Mouse (Mus musculus) kidney, embryonic 16.5 days (tissue): ENCODE data around the gene Sco1. TPM values are rescaled to one million over a fixed set of nuclear protein-coding genes. Genes with fewer than 3 reads are reported as not detected.
"Not testable (repeated sequence)": the region's sequence is repeated elsewhere in the genome, so short reads cannot be mapped to it uniquely, and the experiment has no call there.

Experiments
- ATAC-seq: fragments of 200-750 bp; cut with Nextera tagmentation; 2 replicates; pipeline ENCODE4 v1.8.0; 2017; ENCODE audit warnings: moderate TSS enrichment; ENCODE audit not compliant: low FRiP score, low TSS enrichment
- H3K27ac ChIP-seq: fragments of 300-500 bp; sonication (generic); 2 replicates; pipeline ENCODE4 v1.5.1; 2014; ENCODE audit warnings: low read length
- H3K27me3 ChIP-seq: fragments of 300-500 bp; sonication (generic); 2 replicates; pipeline ENCODE4 v1.6.1; 2014; ENCODE audit warnings: low read length, control low read depth, mixed read lengths; ENCODE audit not compliant: insufficient read depth
- H3K36me3 ChIP-seq: fragments of 300-500 bp; sonication (generic); 2 replicates; pipeline ENCODE4 v1.6.1; 2014; ENCODE audit warnings: low read length, control low read depth, mixed read lengths; ENCODE audit not compliant: insufficient read depth
- H3K4me1 ChIP-seq: fragments of 300-500 bp; sonication (generic); 2 replicates; pipeline ENCODE4 v1.6.1; 2014; ENCODE audit warnings: low read length, control low read depth, mixed read lengths; ENCODE audit not compliant: insufficient read depth
- H3K4me2 ChIP-seq: fragments of 300-500 bp; sonication (generic); replicated peaks from 2 replicates; pipeline ENCODE4 v1.6.1; 2014; ENCODE audit warnings: low read depth, low read length
- H3K4me3 ChIP-seq: fragments of 300-500 bp; sonication (generic); 2 replicates; pipeline ENCODE4 v1.5.1; 2014; ENCODE audit warnings: mild to moderate bottlenecking, low read length
- H3K9ac ChIP-seq: fragments of 300-500 bp; sonication (generic); replicated peaks from 2 replicates; pipeline ENCODE4 v1.6.1; 2014; ENCODE audit warnings: low read length
- H3K9me3 ChIP-seq: fragments of 300-500 bp; sonication (generic); 2 replicates; pipeline ENCODE4 v1.6.1; 2016; ENCODE audit warnings: low read length, control low read depth
- WGBS: fragments of 180-500 bp; shearing (Covaris S2); extraction: QIAGEN DNeasy Blood & Tissue Kit; methylation state at CpG from one replicate; pipeline ENCODE4 v1.1.7; 2014; 5-methylcytosine and 5-hydroxymethylcytosine counted together
- polyA plus RNA-seq: library from polyadenylated mRNA; unstranded; fragments of >200 nt; fragmentation: Nextera tagmentation; extraction: Ambion mirVana; gene quantifications from 2 replicates; pipeline ENCODE4 v1.2.1, GENCODE M21; 2015

Sco1 gene
- polyA plus RNA-seq, 1 experiment from 2014 or later = 16.3 TPM

- ATAC-seq = no peak
- Histone ChIP-seq H3K4me2 (no peak overlapping the region), H3K36me3 (no peaks in the 10 kb centered on the region), H3K4me3 (no peak overlapping the region), H3K27ac (no peak overlapping the region), H3K4me1 (peaks cover 6% of the 10 kb centered on the region; the same call in 1 of the 2 replicates), H3K9ac (no peak overlapping the region), H3K27me3 (peaks cover 7% of the 10 kb centered on the region; the same call in 1 of the 2 replicates), H3K9me3 (no peaks in the 10 kb centered on the region)
- WGBS = 87% methylated on average over 13 of the region's 13 CpGs
Measured at GRCm38 (mm10) chr11:67022354-67023115, 29.9 kb upstream of the Sco1 start.

DNA sequence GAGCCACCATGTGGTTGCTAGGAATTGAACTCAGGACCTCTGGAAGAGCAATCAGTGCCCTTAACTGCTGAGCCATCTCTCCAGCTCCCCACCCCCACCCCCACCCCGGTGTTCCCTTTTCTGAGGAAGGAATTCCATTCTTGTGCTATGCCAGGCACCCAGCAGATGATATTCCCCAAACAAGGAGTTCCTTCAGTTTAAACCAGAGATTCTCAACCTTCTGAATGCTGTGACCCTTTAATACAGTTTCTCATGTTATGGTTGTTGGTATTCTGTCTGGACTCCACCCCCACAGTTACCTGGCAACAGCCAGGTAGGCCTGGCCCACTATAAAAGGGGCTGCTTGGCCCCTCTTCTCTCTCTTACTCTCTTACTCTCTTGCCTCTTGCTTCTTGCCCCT is 29.3 kb upstream of the Sco1 start:
- not testable (repeated sequence) for H3K4me2 ChIP-seq, H3K9me3 ChIP-seq, ATAC-seq, H3K4me1 ChIP-seq, H3K36me3 ChIP-seq, H3K27me3 ChIP-seq, H3K27ac ChIP-seq, H3K9ac ChIP-seq, H3K4me3 ChIP-seq
- WGBS = 57% methylated on average over 1 of the region's 1 CpGs

DNA sequence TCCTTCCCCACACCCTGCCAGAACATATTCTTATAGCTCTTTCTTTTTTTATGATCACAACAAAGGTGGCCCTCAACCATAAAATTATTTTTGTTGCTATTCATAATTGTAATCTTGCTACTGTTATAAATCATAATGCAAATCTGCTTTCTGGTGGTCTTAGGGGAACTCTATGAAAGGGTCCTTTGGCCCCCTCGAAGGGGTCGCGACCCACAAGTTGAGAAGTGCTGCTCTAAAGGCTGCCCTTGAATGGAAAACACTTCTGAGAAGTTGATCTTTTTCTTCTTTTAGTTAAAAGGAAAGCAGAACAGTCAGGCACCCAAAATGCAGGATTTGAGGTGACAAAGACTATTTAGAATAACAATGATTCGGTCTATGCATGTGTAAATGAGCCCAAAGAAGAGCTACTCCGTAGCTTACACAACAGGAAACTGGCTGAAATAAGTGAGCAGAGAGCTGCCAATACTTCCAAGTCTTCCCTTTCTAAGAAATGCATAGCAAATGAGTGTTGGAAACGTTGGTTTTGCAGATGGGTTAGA is 28.6 kb upstream of the Sco1 start:
- Histone ChIP-seq H3K27me3 (peaks cover 7% of the 10 kb centered on the region; the same call in 1 of the 2 replicates), H3K4me1 (peaks cover 6% of the 10 kb centered on the region; the same call in 1 of the 2 replicates), H3K4me3 (no peak overlapping the region), H3K9me3 (no peaks in the 10 kb centered on the region), H3K27ac (no peak overlapping the region), H3K4me2 (no peak overlapping the region), H3K36me3 (no peaks in the 10 kb centered on the region), H3K9ac (no peak overlapping the region)
- 44% methylated on average over 6 of the region's 6 CpGs for WGBS
- ATAC-seq = no peak

DNA sequence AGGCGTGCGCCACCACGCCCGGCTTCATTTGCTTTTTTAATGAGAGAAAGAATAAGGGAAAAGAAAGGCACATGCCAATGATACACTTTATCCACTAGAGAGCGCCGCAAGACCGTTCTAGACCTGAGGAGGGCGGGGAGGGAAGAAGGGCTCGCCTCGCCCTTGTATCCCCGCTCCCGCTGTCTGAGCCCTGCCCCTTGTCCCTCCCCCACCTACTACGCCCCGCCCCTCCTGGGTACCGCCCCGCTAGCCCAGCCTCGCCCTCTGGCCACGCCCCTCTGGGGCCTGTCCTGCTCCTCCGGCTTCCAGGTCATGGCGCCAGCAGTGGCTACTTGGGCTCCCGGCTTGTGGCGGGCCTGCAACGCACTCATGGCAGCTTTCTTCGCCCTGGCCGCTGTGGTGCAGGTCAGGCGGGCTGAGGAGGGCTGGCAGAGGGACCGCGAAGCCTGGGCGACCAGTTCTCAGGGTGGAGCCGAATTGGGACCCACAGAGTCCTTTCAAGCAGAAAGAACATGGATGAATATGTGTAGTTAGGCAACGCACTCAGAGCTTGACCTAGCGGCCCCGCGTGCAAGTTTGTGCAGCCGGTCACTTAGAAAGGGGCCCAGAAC is 27.5 kb upstream of the Sco1 start, which contains the start of gene Tmem220:
Gene Tmem220 (plus strand): TSS at position 288 of the 611 bp plus-strand sequence.
- Histone ChIP-seq H3K4me1 (peaks cover 6% of the 10 kb centered on the region; the same call in 1 of the 2 replicates), H3K27ac (no peak within 1 kb of the TSS), H3K36me3 (no peaks in the 10 kb centered on the region), H3K4me2 (peak within 1 kb of the TSS; percentile 83), H3K27me3 (peaks cover 7% of the 10 kb centered on the region; the same call in 1 of the 2 replicates), H3K9ac (peak within 1 kb of the TSS; percentile 78), H3K9me3 (no peaks in the 10 kb centered on the region), H3K4me3 (peak within 1 kb of the TSS; percentile 65)
- ATAC-seq = peak; percentile 99
- 2% methylated on average over 34 of the region's 35 CpGs for WGBS

DNA sequence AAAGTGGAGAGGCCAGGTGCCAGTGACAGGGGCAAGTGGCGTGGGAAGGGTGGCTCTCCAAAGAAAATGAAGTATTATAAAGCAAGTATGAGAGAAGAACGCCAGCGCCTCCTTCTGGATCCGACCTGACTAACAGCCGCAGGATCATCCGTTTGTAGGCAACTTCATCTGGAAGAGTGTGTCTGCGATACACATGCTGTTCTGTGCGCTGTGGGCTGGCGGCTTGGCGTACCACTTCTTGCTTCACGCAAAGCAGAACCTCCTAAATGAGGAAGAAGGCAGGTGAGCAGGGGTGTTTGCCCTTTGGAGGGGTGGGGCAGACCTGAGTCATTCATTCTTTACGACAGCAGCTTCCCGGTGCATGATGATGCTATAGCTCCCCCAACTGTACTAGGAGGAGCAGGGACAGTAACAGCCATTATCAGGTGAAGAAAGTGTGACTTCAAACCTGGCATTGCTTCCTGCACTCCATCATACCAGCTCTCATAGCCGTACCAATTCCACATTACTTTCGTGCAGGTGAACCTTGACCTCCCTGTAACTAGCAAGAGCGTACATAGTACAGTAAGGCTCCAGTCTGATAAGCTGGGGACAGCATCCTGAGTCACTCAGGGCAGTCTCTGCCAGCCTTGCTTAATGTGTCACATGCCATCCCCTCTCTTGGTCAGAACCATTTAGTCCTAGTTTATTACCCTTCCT is 21.4 kb upstream of the Sco1 start:
- no peaks in the 10 kb centered on the region for H3K36me3 ChIP-seq
- H3K4me3 ChIP-seq = no peak overlapping the region
- ATAC-seq = no peak
- H3K9ac ChIP-seq = no peak overlapping the region
- H3K4me1 ChIP-seq = no peaks in the 10 kb centered on the region
- H3K4me2 ChIP-seq = no peak overlapping the region
- no peak overlapping the region for H3K27ac ChIP-seq
- WGBS = 57% methylated on average over 16 of the region's 16 CpGs
- no peaks in the 10 kb centered on the region for H3K9me3 ChIP-seq
- no peaks in the 10 kb centered on the region for H3K27me3 ChIP-seq

- no peak overlapping the region for H3K27ac ChIP-seq
- WGBS = 45% methylated on average over 2 of the region's 2 CpGs
- H3K4me2 ChIP-seq = no peak overlapping the region
- no peaks in the 10 kb centered on the region for H3K36me3 ChIP-seq
- no peaks in the 10 kb centered on the region for H3K4me1 ChIP-seq
- no peak overlapping the region for H3K9ac ChIP-seq
- H3K27me3 ChIP-seq = no peaks in the 10 kb centered on the region
- no peak for ATAC-seq
- H3K4me3 ChIP-seq = no peak overlapping the region
- H3K9me3 ChIP-seq = no peaks in the 10 kb centered on the region
Measured at GRCm38 (mm10) chr11:67031603-67031915, 20.9 kb upstream of the Sco1 start.

GRCm38 (mm10) chr11:67034775-67035485 is 17.5 kb upstream of the Sco1 start:
- Histone ChIP-seq H3K36me3 (peaks cover 10% of the 10 kb centered on the region), H3K27ac (no peak overlapping the region), H3K4me2 (no peak overlapping the region), H3K9ac (no peak overlapping the region), H3K27me3 (no peaks in the 10 kb centered on the region), H3K4me3 (no peak overlapping the region), H3K4me1 (no peaks in the 10 kb centered on the region), H3K9me3 (no peaks in the 10 kb centered on the region)
- 55% methylated on average over 4 of the region's 4 CpGs for WGBS
- no peak for ATAC-seq

DNA sequence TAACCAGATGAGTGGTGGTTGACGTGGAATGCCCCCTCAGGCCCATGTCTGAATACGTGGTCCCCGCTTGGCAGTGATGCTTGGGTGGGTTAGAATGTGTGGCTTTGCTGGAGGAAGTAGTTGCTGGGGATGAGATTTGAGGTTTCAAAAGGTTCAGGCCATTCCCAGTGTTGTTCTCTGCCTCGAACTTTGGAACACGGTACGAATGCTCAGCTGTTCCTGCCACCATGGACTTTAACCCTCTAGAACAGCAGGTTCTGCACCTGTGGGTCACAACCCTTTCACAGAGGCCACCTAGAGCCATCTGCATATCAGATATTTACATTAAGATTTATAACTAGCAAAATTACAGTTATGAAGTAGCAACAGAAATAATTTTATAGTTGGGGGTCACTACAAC is 16.2 kb upstream of the Sco1 start:
- Histone ChIP-seq H3K4me2 (no peak overlapping the region), H3K27ac (no peak overlapping the region), H3K27me3 (no peaks in the 10 kb centered on the region), H3K4me3 (no peak overlapping the region), H3K36me3 (peaks cover 22% of the 10 kb centered on the region), H3K9me3 (no peaks in the 10 kb centered on the region), H3K9ac (no peak overlapping the region), H3K4me1 (no peaks in the 10 kb centered on the region)
- ATAC-seq = no peak
- WGBS = 88% methylated on average over 6 of the region's 6 CpGs

- no peaks in the 10 kb centered on the region for H3K9me3 ChIP-seq
- no peaks in the 10 kb centered on the region for H3K4me1 ChIP-seq
- WGBS = 95% methylated on average over 9 of the region's 9 CpGs
- ATAC-seq = no peak
- no peak overlapping the region for H3K9ac ChIP-seq
- H3K27ac ChIP-seq = no peak overlapping the region
- H3K4me3 ChIP-seq = no peak overlapping the region
- H3K36me3 ChIP-seq = peaks cover 27% of the 10 kb centered on the region
- no peak overlapping the region for H3K4me2 ChIP-seq
- no peaks in the 10 kb centered on the region for H3K27me3 ChIP-seq
Measured at GRCm38 (mm10) chr11:67036892-67037291, 15.6 kb upstream of the Sco1 start.
